Mouse (Mus musculus): ENCODE measurements around the gene Btnl9.
"Not testable (repeated sequence)": the region's sequence is repeated elsewhere in the genome, so short reads cannot be mapped to it uniquely, and the experiment has no call there.

The Btnl9 gene

GRCm38 (mm10) chr11:49176047-49176779 is 10.7 kb downstream of the Btnl9 start:
- not testable (repeated sequence) for DNase-seq (ENCODE audit: low spot score)

GRCm38 (mm10) chr11:49175345-49175744 is 11.6 kb downstream of the Btnl9 start:
- no peak for DNase-seq (ENCODE audit: low spot score)

- DNase-seq (ENCODE audit: low spot score): no peak
Observed at GRCm38 (mm10) chr11:49170576-49170975, 16.4 kb downstream of the Btnl9 start.

GRCm38 (mm10) chr11:49168839-49169611 is 17.9 kb downstream of the Btnl9 start:
- DNase-seq (ENCODE audit: low spot score): no peak

GRCm38 (mm10) chr11:49156821-49157814 is 29.8 kb downstream of the Btnl9 start:
- DNase-seq (ENCODE audit: low spot score): no peak

- no peak for DNase-seq (ENCODE audit: low spot score)
Observed at GRCm38 (mm10) chr11:49154077-49154476, 32.9 kb downstream of the Btnl9 start, which contains the start of gene Olfr1394. Olfr1394 (plus strand) TSS chr11:49154377.

GRCm38 (mm10) chr11:49141974-49142373 is 45.0 kb downstream of the Btnl9 start, which contains the start of gene Olfr1395:
Olfr1395 (plus strand) TSS chr11:49142274.
- no peak for DNase-seq (ENCODE audit: low spot score)

- no peak for DNase-seq (ENCODE audit: low spot score)
Observed at GRCm38 (mm10) chr11:49124169-49124568, 62.8 kb downstream of the Btnl9 start.

GRCm38 (mm10) chr11:49119635-49120034 is 67.3 kb downstream of the Btnl9 start:
- DNase-seq (ENCODE audit: low spot score): no peak
